Comparison of ENCODE assay signal across 15 mouse cellular contexts in genomic region chr3:18751660-18752259, GRCm38 (mm10).
"Had no signal": no experiment of that assay in that cellular context is flagged by ENCODE, and none has a peak within 500 bp of the region (broad histone marks: within the 10 kb centered on the region; RNA-seq: fewer than 3 reads in every experiment).

No protein-coding gene starts in this region.

- H3K9ac ChIP-seq: liver, embryonic 12.5 days; liver, embryonic 14.5 days; lung, embryonic 14.5 days; midbrain, embryonic 12.5 days; neural tube, embryonic 12.5 days had no signal

- ATAC-seq: liver, embryonic 12.5 days had no signal

- H3K9me3 ChIP-seq: liver, embryonic 12.5 days; midbrain, embryonic 12.5 days; neural tube, embryonic 12.5 days had no signal

- H3K4me2 ChIP-seq: liver, embryonic 12.5 days; lung, embryonic 14.5 days; midbrain, embryonic 12.5 days; neural tube, embryonic 12.5 days had no signal

- DNase-seq: lung, adult 18-20 months; lung, embryonic 14.5 days; lung, postnatal 10 days; lung, postnatal 4 days; right cerebral cortex, adult 18-20 months; right cerebral cortex, postnatal 25 days; right cerebral cortex, postnatal 4 days; spleen, adult 18-20 months; thymus, adult 18-20 months; thymus, postnatal 14 days; thymus, postnatal 36 days had no signal

- H3K4me1 ChIP-seq: liver, embryonic 12.5 days; neural tube, embryonic 12.5 days had no signal

- H3K27ac ChIP-seq: liver, embryonic 12.5 days; liver, embryonic 14.5 days; midbrain, embryonic 12.5 days; neural tube, embryonic 12.5 days had no signal

- H3K4me3 ChIP-seq: liver, embryonic 12.5 days; midbrain, embryonic 12.5 days; neural tube, embryonic 12.5 days had no signal

- H3K36me3 ChIP-seq: liver, embryonic 12.5 days; midbrain, embryonic 12.5 days; neural tube, embryonic 12.5 days had no signal

- H3K27me3 ChIP-seq: liver, embryonic 12.5 days; midbrain, embryonic 12.5 days; neural tube, embryonic 12.5 days had no signal
